Comparison of ENCODE assay signal across 13 mouse cellular contexts in genomic region chr2:38906097-38906496, GRCm38 (mm10). TPM values are rescaled to one million over a fixed set of nuclear protein-coding genes. Genes with fewer than 3 reads are reported as not detected.
DNase-seq lines count a peak whose midpoint lies in the region; ATAC-seq and TF ChIP-seq lines count a peak whose summit lies in the region.
"Had no signal": no experiment of that assay in that cellular context is flagged by ENCODE, and none has a peak within 500 bp of the region (broad histone marks: within the 10 kb centered on the region; RNA-seq: fewer than 3 reads in every experiment).

No protein-coding gene starts in this region.

- TF ChIP-seq POLR2A in liver, adult 2 months (IDR thresholded peaks at IDR 0.05; ENCODE audit: extremely low read depth, insufficient read depth, low read length), result no peak

- TF ChIP-seq CTCF in liver, adult 2 months (IDR thresholded peaks at IDR 0.05; ENCODE audit: low read depth, low read length), result no peak

- no peaks in the 10 kb centered on the region for H3K36me3 ChIP-seq in liver, adult 2 months (ENCODE audit: control insufficient read depth, insufficient read depth, low read length)
- no peaks in the 10 kb centered on the region for H3K36me3 ChIP-seq in liver, embryonic 11.5 days (ENCODE audit: control insufficient read depth, insufficient read depth, low read length)
- H3K36me3 ChIP-seq: forebrain, embryonic 12.5 days; G1E; neural tube, embryonic 15.5 days had no signal

- H3K4me2 ChIP-seq in liver, embryonic 11.5 days, result no peak overlapping the region
- H3K4me2 ChIP-seq: forebrain, embryonic 12.5 days; neural tube, embryonic 15.5 days had no signal

- peaks cover 2% of the 10 kb centered on the region; the same call in 1 of the 2 replicates for H3K4me1 ChIP-seq in liver, adult 2 months (ENCODE audit: control insufficient read depth, insufficient read depth, low read length)
- no peaks in the 10 kb centered on the region for H3K4me1 ChIP-seq in liver, embryonic 11.5 days (replicated peaks; ENCODE audit: control insufficient read depth, insufficient read depth, low read length)
- H3K4me1 ChIP-seq: forebrain, embryonic 12.5 days had no signal

- peak; percentile 40 to 79 for DNase-seq in adrenal gland, adult (ENCODE audit: inconsistent age in 2 of 2, low spot score in 1 of 2)
- no peak for DNase-seq in adrenal gland, adult 8-10 months
- peak; percentile 66 for DNase-seq in liver, adult 2 months (ENCODE audit: extremely low read depth, low read depth, low spot score)
- DNase-seq in liver, embryonic 11.5 days (ENCODE audit: low spot score), result no peak
- peak; percentile 23 for DNase-seq in heart, postnatal 4 days
- DNase-seq in right cerebral cortex, postnatal 10 days (ENCODE audit: low spot score in 2 of 2), result peak; percentile 40 to 47
- no peak for DNase-seq in Muller cell, postnatal 12 days (ENCODE audit: inconsistent ontology term)
- DNase-seq in testis, postnatal 10 days (ENCODE audit: low spot score), result no peak
- DNase-seq: kidney, postnatal 10 days; liver had no signal

- peaks cover 2% of the 10 kb centered on the region; the same call in 1 of the 2 replicates for H3K79me2 ChIP-seq in liver, adult 2 months (ENCODE audit: control insufficient read depth, insufficient read depth, low read length)

- H3K27me3 ChIP-seq in liver, adult 2 months (ENCODE audit: control insufficient read depth, insufficient read depth, low read length), result no peaks in the 10 kb centered on the region
- no peaks in the 10 kb centered on the region for H3K27me3 ChIP-seq in liver, embryonic 11.5 days (replicated peaks; ENCODE audit: control insufficient read depth, insufficient read depth, low read length)
- H3K27me3 ChIP-seq: forebrain, embryonic 12.5 days; neural tube, embryonic 15.5 days had no signal

- no peak for ATAC-seq in liver, embryonic 11.5 days (replicated peaks; ENCODE audit: low FRiP score)

- no peak overlapping the region for H3K4me3 ChIP-seq in liver, adult 2 months (ENCODE audit: insufficient read depth, low read depth, low read length)
- H3K4me3 ChIP-seq in liver, embryonic 11.5 days (ENCODE audit: low read depth, low read length), result no peak overlapping the region
- H3K4me3 ChIP-seq: forebrain, embryonic 12.5 days; neural tube, embryonic 15.5 days had no signal

- H3K27ac ChIP-seq in liver, adult 2 months (replicated peaks; ENCODE audit: insufficient read depth, low read depth, low read length), result no peak overlapping the region
- H3K27ac ChIP-seq in liver, embryonic 11.5 days (ENCODE audit: low read depth, low read length), result no peak overlapping the region
- H3K27ac ChIP-seq: forebrain, embryonic 12.5 days; neural tube, embryonic 15.5 days had no signal

- 16% methylated on average over 5 of the region's 5 CpGs for WGBS in liver, adult 2 months
- 74% methylated on average over 5 of the region's 5 CpGs for WGBS in liver, embryonic 11.5 days

- H3K9me3 ChIP-seq in liver, embryonic 11.5 days (ENCODE audit: control insufficient read depth, low read length), result no peaks in the 10 kb centered on the region
- H3K9me3 ChIP-seq: forebrain, embryonic 12.5 days; G1E; neural tube, embryonic 15.5 days had no signal

- no peak overlapping the region for H3K9ac ChIP-seq in liver, adult 2 months (ENCODE audit: low read depth, low read length)
- H3K9ac ChIP-seq in liver, embryonic 11.5 days (ENCODE audit: low read depth, low read length), result no peak overlapping the region
- H3K9ac ChIP-seq: forebrain, embryonic 12.5 days; neural tube, embryonic 15.5 days had no signal

RNA-seq across cellular contexts. Expression of gene Nr6a1, which starts 21.4 kb away (rescaled TPM):
- 10 to 100 TPM in 2 of 4 experiments, 1 to 10 TPM in 2; 6.6 to 15.8 (median 9.7) TPM for total RNA-seq in adrenal gland, adult 8-10 months (2022)
- total RNA-seq in liver, adult 2 months (2014; rRNA removed), result 14.8 and 21.1 TPM in 2 replicates
- polyA plus RNA-seq in liver, adult 2 months (2012; rRNA removed), result 5.9 and 7.6 TPM in 2 replicates
- 3.3 and 5.1 TPM in 2 replicates for polyA plus RNA-seq in liver, embryonic 11.5 days (2014; fragmentation: Nextera tagmentation; extraction: Ambion mirVana)
- total RNA-seq in heart, postnatal 4 days (2021), result 1 to 10 TPM; 2.1 to 2.6 TPM

RNA-seq across cellular contexts. Expression of gene Olfml2a, which starts 25.7 kb away (rescaled TPM):
- total RNA-seq in adrenal gland, adult 8-10 months (2022), result 10 to 100 TPM in 2 of 4 experiments, 1 to 10 TPM in 2; 6.9 to 18.9 (median 12.6) TPM
- total RNA-seq in liver, adult 2 months (2014; rRNA removed), result 0.09 and 0.13 TPM in 2 replicates
- polyA plus RNA-seq in liver, adult 2 months (2012; rRNA removed), result 0.07 and 0.09 TPM in 2 replicates
- polyA plus RNA-seq in liver, embryonic 11.5 days (2014; fragmentation: Nextera tagmentation; extraction: Ambion mirVana), result 0.38 and 0.75 TPM in 2 replicates
- total RNA-seq in heart, postnatal 4 days (2021), result 10 to 100 TPM; 18.3 to 18.5 TPM
- polyA plus RNA-seq: G1E had no signal

Comparison
In these comparisons a context has a peak if more than half of its experiments do, and no peak if none do; other contexts are left out.
1. DNase-seq: peak in adrenal gland, adult (2 of 2), liver, adult 2 months (single experiment), heart, postnatal 4 days (single experiment) and right cerebral cortex, postnatal 10 days (2 of 2); none in adrenal gland, adult 8-10 months (single experiment), liver, embryonic 11.5 days (single experiment), Muller cell, postnatal 12 days (single experiment) and testis, postnatal 10 days (single experiment).